Mouse (Mus musculus): Measurements from ENCODE around the gene Sdk2.

Sdk2 gene

GRCm38 (mm10) chr11:113726994-113727888 is 339.6 kb downstream of the Sdk2 start:
- ATAC-seq (ENCODE audit: insufficient number of reproducible peaks, low FRiP score, low TSS enrichment): no peak

All from cerebellum, adult (tissue).